Mouse (Mus musculus) intestine, embryonic 14.5 days (tissue): ENCODE results near the gene Lrba. TPM values are rescaled to one million over a fixed set of nuclear protein-coding genes. Genes with fewer than 3 reads are reported as not detected.

ENCODE experiments used
- ATAC-seq: fragments of 200-750 bp; cut with Nextera tagmentation; replicated peaks from 2 replicates; pipeline ENCODE4 v1.8.0; 2017; ENCODE audit warnings: low read depth, moderate number of reproducible peaks, moderate TSS enrichment, moderate library complexity; ENCODE audit not compliant: low FRiP score, low TSS enrichment
- DNase-seq: peaks from one replicate; pipeline ENCODE4 v3.0.0-alpha.2; 2018; ENCODE audit warnings: low spot score
- H3K27ac ChIP-seq: fragments of 300-500 bp; sonication (generic); 2 replicates; pipeline ENCODE4 v1.5.1; 2014; ENCODE audit warnings: low read depth, mild to moderate bottlenecking, control low read depth
- H3K27me3 ChIP-seq: fragments of 300-500 bp; sonication (generic); replicated peaks from 2 replicates; pipeline ENCODE4 v1.6.1; 2014; ENCODE audit warnings: low read length, control low read depth; ENCODE audit not compliant: control insufficient read depth, insufficient read depth
- H3K36me3 ChIP-seq: fragments of 300-500 bp; sonication (generic); 2 replicates; pipeline ENCODE4 v1.6.1; 2014; ENCODE audit warnings: low read length, control low read depth; ENCODE audit not compliant: control insufficient read depth, insufficient read depth
- H3K4me1 ChIP-seq: fragments of 300-500 bp; sonication (generic); replicated peaks from 2 replicates; pipeline ENCODE4 v1.6.1; 2014; ENCODE audit warnings: low read length, control low read depth, mixed read lengths; ENCODE audit not compliant: control insufficient read depth, insufficient read depth
- H3K4me2 ChIP-seq: fragments of 300-500 bp; sonication (generic); 2 replicates; pipeline ENCODE4 v1.6.1; 2014; ENCODE audit warnings: low read length
- H3K4me3 ChIP-seq: fragments of 300-500 bp; sonication (generic); 2 replicates; pipeline ENCODE4 v1.5.1; 2014; ENCODE audit warnings: low read depth, low read length, control low read depth, mixed read lengths
- H3K9ac ChIP-seq: fragments of 300-500 bp; sonication (generic); 2 replicates; pipeline ENCODE4 v1.6.1; 2014; ENCODE audit warnings: mild to moderate bottlenecking, low read length
- H3K9me3 ChIP-seq: fragments of 300-500 bp; sonication (generic); 2 replicates; pipeline ENCODE4 v1.6.1; 2016; ENCODE audit warnings: low read length, control low read depth; ENCODE audit not compliant: control insufficient read depth
- WGBS: fragments of 180-500 bp; shearing (Covaris S2); extraction: QIAGEN DNeasy Blood & Tissue Kit; methylation state at CpG from one replicate; pipeline ENCODE4 v1.1.7; 2014; 5-methylcytosine and 5-hydroxymethylcytosine counted together
- polyA plus RNA-seq: library from polyadenylated mRNA; unstranded; fragments of >200 nt; fragmentation: Nextera tagmentation; extraction: Ambion mirVana; gene quantifications from 2 replicates; pipeline ENCODE4 v1.2.1, GENCODE M21; 2014

Lrba gene
- polyA plus RNA-seq, 1 experiment from 2014 or later: 14.1 TPM

DNA sequence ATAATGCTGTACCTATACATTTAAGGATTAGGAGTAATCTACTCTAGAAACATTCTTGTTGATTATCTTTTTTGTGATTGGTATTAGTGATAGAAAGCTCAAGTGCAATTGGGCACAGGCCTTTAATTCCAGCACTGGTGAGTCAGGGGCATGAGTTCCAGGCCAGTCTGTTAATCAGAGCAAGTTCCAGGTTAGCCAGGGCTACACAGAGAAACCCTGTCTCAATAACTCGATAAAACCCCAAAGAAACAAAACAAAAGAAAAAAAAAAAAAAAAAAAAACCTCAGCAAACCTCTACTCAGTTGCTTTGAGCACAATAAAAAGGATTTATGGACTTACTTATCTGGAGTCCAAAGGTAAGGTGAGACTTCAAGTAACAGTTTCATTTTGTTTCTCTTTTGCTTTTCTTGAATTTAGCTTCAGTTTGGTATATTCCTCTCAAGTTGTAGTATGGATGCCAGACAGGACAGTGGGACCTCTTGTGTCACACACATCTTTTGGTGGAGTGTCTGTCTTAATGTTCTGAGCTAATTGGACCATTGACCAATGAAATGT lies 7.1 kb downstream of the Lrba start:
- no peak for ATAC-seq
- no peak overlapping the region for H3K9ac ChIP-seq
- no peak overlapping the region for H3K4me3 ChIP-seq
- H3K4me1 ChIP-seq: no peaks in the 10 kb centered on the region
- no peaks in the 10 kb centered on the region for H3K36me3 ChIP-seq
- WGBS: 37% methylated on average over 1 of the region's 1 CpGs
- H3K27ac ChIP-seq: no peak overlapping the region
- no peak for DNase-seq
- H3K9me3 ChIP-seq: no peaks in the 10 kb centered on the region
- H3K4me2 ChIP-seq: no peak overlapping the region
- no peaks in the 10 kb centered on the region for H3K27me3 ChIP-seq

DNA sequence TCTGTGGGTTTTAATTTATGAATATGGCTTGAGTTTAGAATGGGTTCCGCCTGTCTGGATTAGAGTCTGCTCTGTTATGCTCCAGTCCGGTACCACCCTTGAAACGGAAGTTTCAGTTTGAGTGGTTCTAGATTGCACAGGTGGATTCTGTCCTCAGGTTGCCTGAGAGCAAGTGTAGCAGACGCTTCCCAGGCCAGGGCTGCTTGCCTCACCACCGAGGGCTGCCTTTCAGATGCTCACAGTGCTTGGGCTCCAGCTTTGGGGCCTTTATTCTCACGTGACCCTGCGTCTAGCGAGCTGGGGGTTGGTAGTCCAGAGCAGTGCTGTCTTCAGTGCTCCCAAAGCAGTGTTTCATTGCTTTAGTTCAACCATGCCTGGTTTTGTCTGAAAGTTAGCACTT lies 22.7 kb downstream of the Lrba start:
- Histone ChIP-seq H3K4me1 (no peaks in the 10 kb centered on the region), H3K9ac (no peak overlapping the region), H3K4me3 (no peak overlapping the region), H3K36me3 (no peaks in the 10 kb centered on the region), H3K27me3 (no peaks in the 10 kb centered on the region), H3K9me3 (no peaks in the 10 kb centered on the region), H3K4me2 (no peak overlapping the region), H3K27ac (no peak overlapping the region)
- ATAC-seq (no peak), DNase-seq (no peak)
- 69% methylated on average over 8 of the region's 8 CpGs for WGBS

DNA sequence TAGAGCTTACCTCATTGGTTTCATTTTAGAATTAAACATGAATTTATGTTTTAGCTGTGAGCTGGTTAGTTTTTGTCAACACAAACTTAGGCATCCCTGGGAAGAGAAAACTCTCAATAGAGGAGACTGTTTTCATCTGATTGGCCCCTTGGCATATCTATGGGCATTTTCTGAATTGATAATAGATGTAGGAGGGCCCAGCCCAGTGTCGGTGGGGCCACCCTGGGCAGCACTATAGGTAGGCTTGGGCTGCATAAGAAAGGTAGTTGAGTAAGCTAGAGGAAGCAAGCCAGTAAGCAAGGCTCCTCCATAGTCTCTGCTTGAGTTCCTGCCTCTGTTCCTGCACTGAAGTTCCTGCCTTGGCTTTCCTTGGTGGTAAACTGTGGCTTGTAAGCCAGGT lies 26.7 kb downstream of the Lrba start:
- Histone ChIP-seq H3K9ac (no peak overlapping the region), H3K36me3 (no peaks in the 10 kb centered on the region), H3K4me2 (no peak overlapping the region), H3K4me3 (no peak overlapping the region), H3K4me1 (no peaks in the 10 kb centered on the region), H3K27ac (no peak overlapping the region), H3K9me3 (no peaks in the 10 kb centered on the region), H3K27me3 (no peaks in the 10 kb centered on the region)
- ATAC-seq (no peak), DNase-seq (no peak)
- 87% methylated on average over 1 of the region's 1 CpGs for WGBS

DNA sequence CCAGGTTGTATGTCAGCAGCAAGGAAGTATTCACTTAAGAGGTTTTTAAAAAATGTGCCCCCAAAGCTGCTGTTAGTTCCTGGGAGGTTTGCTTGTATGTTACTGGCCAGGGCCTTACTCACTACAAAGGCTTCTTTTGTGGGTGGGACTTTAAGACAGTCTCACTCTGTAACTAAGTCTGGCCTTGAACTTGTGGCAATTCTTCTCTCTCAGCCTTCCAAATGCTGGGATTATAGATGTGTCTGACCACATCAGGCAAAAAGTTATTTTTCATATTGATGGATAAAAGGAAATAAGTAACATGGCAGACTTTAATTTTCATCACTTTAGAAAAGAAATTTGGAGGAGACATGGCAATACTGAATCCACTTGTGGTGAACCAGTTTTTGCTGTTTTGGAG lies 28.1 kb downstream of the Lrba start:
- H3K4me3 ChIP-seq: no peak overlapping the region
- no peak overlapping the region for H3K27ac ChIP-seq
- ATAC-seq (no peak), DNase-seq (no peak)
- H3K4me1 ChIP-seq: no peaks in the 10 kb centered on the region
- no peak overlapping the region for H3K9ac ChIP-seq
- no peaks in the 10 kb centered on the region for H3K27me3 ChIP-seq
- no peaks in the 10 kb centered on the region for H3K9me3 ChIP-seq
- H3K4me2 ChIP-seq: no peak overlapping the region
- no peaks in the 10 kb centered on the region for H3K36me3 ChIP-seq

DNA sequence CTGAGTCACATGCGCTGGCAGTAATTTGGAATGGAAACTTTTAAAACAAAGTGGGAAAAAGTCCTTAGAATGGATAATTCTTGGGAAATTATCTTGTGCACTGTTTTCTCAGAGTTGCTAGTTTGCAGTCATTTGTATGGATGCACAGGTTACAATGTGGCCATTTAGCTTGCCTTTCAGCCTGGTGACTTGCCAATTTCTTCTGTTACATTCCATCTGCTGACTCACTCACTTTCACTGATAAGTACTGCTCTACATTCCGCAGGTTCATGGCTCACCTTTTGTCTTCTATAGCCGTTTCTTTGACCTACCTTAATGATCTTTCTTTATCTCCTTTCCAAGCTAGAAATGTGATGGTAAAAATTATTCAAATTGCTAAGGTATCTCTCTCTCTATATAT lies 28.6 kb downstream of the Lrba start:
- ATAC-seq (no peak), DNase-seq (no peak)
- H3K4me2 ChIP-seq: no peak overlapping the region
- H3K9ac ChIP-seq: no peak overlapping the region
- H3K27ac ChIP-seq: no peak overlapping the region
- H3K36me3 ChIP-seq: no peaks in the 10 kb centered on the region
- no peaks in the 10 kb centered on the region for H3K27me3 ChIP-seq
- no peak overlapping the region for H3K4me3 ChIP-seq
- H3K9me3 ChIP-seq: no peaks in the 10 kb centered on the region
- H3K4me1 ChIP-seq: no peaks in the 10 kb centered on the region
- 64% methylated on average over 3 of the region's 3 CpGs for WGBS

DNA sequence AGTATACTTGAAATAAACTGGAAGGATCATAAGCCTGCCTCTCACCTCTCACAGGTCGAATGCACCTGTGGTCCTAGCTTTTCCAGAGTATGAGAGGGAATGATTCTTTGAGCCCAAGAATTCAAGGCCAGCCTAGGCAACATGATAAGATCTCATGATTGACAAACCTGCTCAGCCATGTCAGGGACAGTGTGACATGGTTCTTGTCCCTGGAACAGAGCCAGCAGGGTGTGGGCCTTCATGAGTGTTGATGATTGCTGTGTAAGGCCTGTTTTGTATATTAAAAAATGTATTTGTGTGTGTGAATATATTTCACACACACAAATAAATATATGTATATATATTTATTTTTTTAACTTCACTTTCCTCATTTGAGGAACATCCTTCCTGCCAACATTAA lies 29.3 kb downstream of the Lrba start:
- ATAC-seq (no peak), DNase-seq (no peak)
- no peaks in the 10 kb centered on the region for H3K4me1 ChIP-seq
- H3K36me3 ChIP-seq: no peaks in the 10 kb centered on the region
- H3K27me3 ChIP-seq: no peaks in the 10 kb centered on the region
- H3K9me3 ChIP-seq: no peaks in the 10 kb centered on the region
- H3K4me3 ChIP-seq: no peak overlapping the region
- 65% methylated on average over 1 of the region's 1 CpGs for WGBS
- no peak overlapping the region for H3K9ac ChIP-seq
- H3K4me2 ChIP-seq: no peak overlapping the region
- no peak overlapping the region for H3K27ac ChIP-seq

DNA sequence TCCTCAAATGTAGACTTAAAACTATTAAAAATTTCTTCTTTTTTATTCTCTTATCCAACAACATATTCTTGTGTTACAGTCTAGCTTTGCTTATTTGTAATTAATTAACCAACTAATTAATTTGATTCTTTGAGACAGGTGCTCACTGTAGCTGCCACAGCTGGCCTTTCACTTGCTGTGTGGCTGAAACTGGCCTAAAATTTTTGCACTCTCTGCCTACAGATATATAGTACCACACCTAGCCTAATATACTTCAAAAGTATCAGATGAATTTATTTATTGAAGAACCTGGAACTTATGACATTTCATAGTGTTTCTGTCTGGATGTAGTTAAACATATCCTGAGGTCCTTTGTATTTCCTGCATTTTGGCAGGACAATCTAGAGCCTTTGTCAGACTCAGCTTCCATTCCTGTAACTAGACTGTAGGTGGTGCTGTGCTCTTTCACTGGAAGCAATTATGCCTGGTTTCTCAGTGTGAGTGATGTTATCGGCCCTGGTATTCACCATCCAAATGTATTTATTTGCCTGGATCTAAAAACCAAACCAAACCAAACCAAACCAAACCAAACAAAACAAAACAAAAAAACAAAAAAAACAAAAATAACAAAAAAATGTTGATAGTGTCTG lies 43.7 kb downstream of the Lrba start:
- DNase-seq: no peak
- Histone ChIP-seq H3K27ac (no peak overlapping the region), H3K27me3 (no peaks in the 10 kb centered on the region), H3K36me3 (no peaks in the 10 kb centered on the region), H3K4me1 (no peaks in the 10 kb centered on the region), H3K4me2 (no peak overlapping the region), H3K4me3 (no peak overlapping the region), H3K9ac (no peak overlapping the region), H3K9me3 (no peaks in the 10 kb centered on the region)
- peak; percentile 58; the same call in 1 of the 2 replicates for ATAC-seq
- WGBS: 7% methylated on average over 1 of the region's 1 CpGs

DNA sequence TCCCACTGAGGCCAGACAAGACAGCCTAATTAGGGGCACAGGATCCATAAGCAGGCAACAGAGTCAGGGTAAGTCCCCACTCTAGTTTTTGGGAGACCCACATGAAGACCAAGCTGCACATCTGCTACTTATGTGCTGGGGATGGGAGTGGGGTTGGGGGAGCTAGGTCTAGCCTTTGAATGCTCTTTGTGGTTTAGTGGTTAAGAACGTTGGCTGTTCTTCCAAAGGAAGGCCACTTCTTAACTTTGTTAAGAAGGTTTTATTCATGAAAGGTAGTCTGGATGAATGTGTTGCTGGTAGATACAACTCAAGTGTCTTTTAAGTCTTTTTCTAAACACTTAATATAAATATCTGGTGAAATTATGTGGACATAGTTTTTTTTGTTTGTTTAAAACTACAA lies 51.2 kb downstream of the Lrba start:
- DNase-seq (no peak), ATAC-seq (no peak)
- Histone ChIP-seq H3K4me2 (no peak overlapping the region), H3K27ac (no peak overlapping the region), H3K9ac (no peak overlapping the region), H3K4me1 (no peaks in the 10 kb centered on the region), H3K4me3 (no peak overlapping the region), H3K27me3 (no peaks in the 10 kb centered on the region), H3K9me3 (no peaks in the 10 kb centered on the region), H3K36me3 (no peaks in the 10 kb centered on the region)
- WGBS: 71% methylated on average over 1 of the region's 1 CpGs

DNA sequence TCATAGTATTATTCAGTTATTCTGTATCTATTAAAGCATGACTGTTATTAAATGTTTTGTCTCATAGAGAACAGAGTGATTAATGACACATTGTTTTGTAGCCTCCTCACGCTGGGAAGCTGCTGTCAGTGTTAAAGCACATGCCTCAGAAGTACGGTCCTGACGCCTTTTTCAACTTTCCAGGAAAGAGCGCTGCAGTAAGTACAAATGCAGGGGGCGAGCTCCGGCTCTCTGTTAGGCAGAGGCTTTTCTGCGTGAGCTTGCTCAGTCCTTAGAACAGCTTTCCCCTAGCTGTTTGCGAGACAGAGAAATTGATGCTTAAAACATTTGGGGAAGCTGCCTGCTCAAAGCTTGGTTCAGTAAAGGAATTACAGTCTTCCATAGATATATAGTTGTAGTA lies 66.8 kb downstream of the Lrba start:
- no peak for ATAC-seq
- no peak for DNase-seq
- WGBS: 54% methylated on average over 8 of the region's 8 CpGs
- no peak overlapping the region for H3K27ac ChIP-seq
- no peaks in the 10 kb centered on the region for H3K9me3 ChIP-seq
- no peaks in the 10 kb centered on the region for H3K36me3 ChIP-seq
- H3K4me3 ChIP-seq: no peak overlapping the region
- H3K4me2 ChIP-seq: no peak overlapping the region
- no peaks in the 10 kb centered on the region for H3K27me3 ChIP-seq
- no peak overlapping the region for H3K9ac ChIP-seq
- no peaks in the 10 kb centered on the region for H3K4me1 ChIP-seq
